Mouse (Mus musculus) limb, embryonic 14.5 days (tissue): ENCODE results near the gene Lmln. TPM values are rescaled to one million over a fixed set of nuclear protein-coding genes. Genes with fewer than 3 reads are reported as not detected.
A peak's percentile ranks its signal among the peaks of the same experiment; 100 is the strongest.
"Not testable (repeated sequence)": the region's sequence is repeated elsewhere in the genome, so short reads cannot be mapped to it uniquely, and the experiment has no call there.

ENCODE experiments used
- ATAC-seq: fragments of 200-750 bp; cut with Nextera tagmentation; 2 replicates; pipeline ENCODE4 v1.8.0; 2017; ENCODE audit warnings: low read depth, moderate number of reproducible peaks, moderate TSS enrichment; ENCODE audit not compliant: low FRiP score
- DNase-seq: peaks from one replicate; pipeline ENCODE4 v3.0.0-alpha.2; 2015; ENCODE audit warnings: low spot score
- H3K27ac ChIP-seq: fragments of 300-500 bp; sonication (generic); replicated peaks from 2 replicates; pipeline ENCODE4 v1.5.1; 2014; ENCODE audit warnings: low read depth, mild to moderate bottlenecking, low read length, moderate library complexity, mixed read lengths
- H3K27me3 ChIP-seq: fragments of 300-500 bp; sonication (generic); 2 replicates; pipeline ENCODE4 v1.6.1; 2014; ENCODE audit warnings: low read length, mixed read lengths; ENCODE audit not compliant: control insufficient read depth, insufficient read depth
- H3K36me3 ChIP-seq: fragments of 300-500 bp; sonication (generic); 2 replicates; pipeline ENCODE4 v1.6.1; 2014; ENCODE audit warnings: mild to moderate bottlenecking, low read length, moderate library complexity, mixed read lengths; ENCODE audit not compliant: control insufficient read depth, insufficient read depth
- H3K4me1 ChIP-seq: fragments of 300-500 bp; sonication (generic); 2 replicates; pipeline ENCODE4 v1.6.1; 2014; ENCODE audit warnings: antibody characterized with exemption, low read length, mixed read lengths; ENCODE audit not compliant: control insufficient read depth, insufficient read depth
- H3K4me2 ChIP-seq: fragments of 300-500 bp; sonication (generic); replicated peaks from 2 replicates; pipeline ENCODE4 v1.6.1; 2014; ENCODE audit warnings: low read depth, mild to moderate bottlenecking, low read length, moderate library complexity; ENCODE audit not compliant: severe bottlenecking
- H3K4me3 ChIP-seq: fragments of 300-500 bp; sonication (generic); replicated peaks from 2 replicates; pipeline ENCODE4 v1.5.1; 2014; ENCODE audit warnings: low read length
- H3K9ac ChIP-seq: fragments of 300-500 bp; sonication (generic); 2 replicates; pipeline ENCODE4 v1.6.1; 2014; ENCODE audit warnings: mild to moderate bottlenecking, low read depth, low read length, moderate library complexity; ENCODE audit not compliant: severe bottlenecking
- H3K9me3 ChIP-seq: fragments of 300-500 bp; sonication (generic); 2 replicates; pipeline ENCODE4 v1.6.1; 2016; ENCODE audit warnings: low read length; ENCODE audit not compliant: control insufficient read depth
- POLR2A ChIP-seq: fragments of 200-500 bp; IDR thresholded peaks from 2 replicates; pipeline ENCODE4 v1.8.0; 2012; ENCODE audit warnings: inconsistent platforms, mild to moderate bottlenecking, moderate library complexity, borderline replicate concordance; ENCODE audit not compliant: insufficient read depth, insufficient read length; ENCODE audit errors: extremely low read depth
- WGBS: fragments of 180-500 bp; shearing (Covaris S2); extraction: QIAGEN DNeasy Blood & Tissue Kit; methylation state at CpG from one replicate; pipeline ENCODE4 v1.1.7; 2014; 5-methylcytosine and 5-hydroxymethylcytosine counted together
- polyA plus RNA-seq, 2 experiments: library from polyadenylated mRNA; depleted of rRNA in 1 of 2; stranded (reverse) in 1 of 2; unstranded in 1 of 2; fragments of >200 nt; fragmentation: Nextera tagmentation in 1 of 2; extraction: Ambion mirVana in 1 of 2; gene quantifications; 2 replicates each; pipeline versions ENCODE4 v1.2.1 to v1.2.3; 2012 to 2014

Lmln gene
- polyA plus RNA-seq, 2 experiments = 1.9 to 3.6 TPM

GRCm38 (mm10) chr16:33127052-33127451 is 64.7 kb downstream of the Lmln start:
- Histone ChIP-seq H3K4me1 (peaks cover 13% of the 10 kb centered on the region), H3K9ac (no peak overlapping the region), H3K36me3 (no peaks in the 10 kb centered on the region; the same call in 1 of the 2 replicates), H3K27ac (no peak overlapping the region), H3K9me3 (no peaks in the 10 kb centered on the region), H3K27me3 (no peaks in the 10 kb centered on the region), H3K4me3 (no peak overlapping the region), H3K4me2 (no peak overlapping the region)
- no peak for TF ChIP-seq POLR2A
- WGBS = 61% methylated on average over 6 of the region's 6 CpGs
- ATAC-seq (peak; percentile 84), DNase-seq (peak; percentile 73)

DNA sequence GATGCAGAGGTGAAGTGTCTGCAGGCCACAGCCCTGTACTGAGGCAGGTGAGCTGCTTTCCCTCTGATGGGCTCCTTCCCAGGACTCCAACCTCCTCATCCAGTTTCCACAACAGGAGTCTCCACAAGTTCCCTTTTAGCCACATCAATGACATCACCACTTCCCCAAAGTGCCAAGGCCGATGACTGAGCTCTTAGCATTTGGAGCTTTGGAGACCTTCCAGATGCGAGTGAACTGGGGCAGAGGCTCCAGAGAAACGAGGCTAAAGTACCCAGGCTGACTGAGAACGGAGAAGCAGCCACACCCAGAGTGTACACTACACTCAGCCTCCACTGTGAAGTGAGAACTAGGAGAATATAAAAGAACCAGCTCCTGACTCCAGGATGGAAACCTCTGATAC is 68.4 kb downstream of the Lmln start:
- DNase-seq (peak; percentile 37), ATAC-seq (no peak)
- Histone ChIP-seq H3K36me3 (no peaks in the 10 kb centered on the region), H3K4me2 (no peak overlapping the region), H3K27ac (no peak overlapping the region), H3K4me3 (no peak overlapping the region), H3K4me1 (0 out of 2 replicates have a peak, but pooled peaks cover 5% of the 10 kb centered on the region), H3K9me3 (no peaks in the 10 kb centered on the region), H3K9ac (no peak overlapping the region), H3K27me3 (no peaks in the 10 kb centered on the region)
- TF ChIP-seq POLR2A = no peak
- 41% methylated on average over 4 of the region's 4 CpGs for WGBS

DNA sequence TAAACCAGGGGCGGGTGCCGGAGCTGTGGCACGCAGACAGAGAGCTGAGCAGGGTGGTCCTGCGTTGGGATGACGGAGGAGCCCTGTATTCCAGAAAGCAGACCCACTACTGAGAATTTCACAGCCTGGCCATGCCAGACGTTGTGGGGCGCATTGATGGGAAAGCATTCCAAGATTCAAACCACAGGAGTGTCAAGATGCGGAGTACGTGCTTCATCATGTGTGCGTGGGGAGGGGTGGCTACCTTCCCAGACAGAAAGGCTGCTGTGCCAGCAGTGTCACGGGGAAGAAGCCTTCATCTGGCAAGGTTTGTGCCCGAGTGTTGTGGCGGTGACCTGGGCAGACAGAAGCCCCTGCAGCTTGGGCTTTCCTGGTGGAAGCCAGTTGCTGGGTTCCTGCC is 70.9 kb downstream of the Lmln start:
- 72% methylated on average over 13 of the region's 13 CpGs for WGBS
- no peak overlapping the region for H3K27ac ChIP-seq
- no peaks in the 10 kb centered on the region for H3K36me3 ChIP-seq
- H3K4me1 ChIP-seq = 0 out of 2 replicates have a peak, but pooled peaks cover 5% of the 10 kb centered on the region
- no peak overlapping the region for H3K4me3 ChIP-seq
- H3K27me3 ChIP-seq = no peaks in the 10 kb centered on the region
- no peak for DNase-seq
- no peaks in the 10 kb centered on the region for H3K9me3 ChIP-seq
- ATAC-seq = no peak
- H3K9ac ChIP-seq = no peak overlapping the region
- TF ChIP-seq POLR2A = no peak
- no peak overlapping the region for H3K4me2 ChIP-seq

DNA sequence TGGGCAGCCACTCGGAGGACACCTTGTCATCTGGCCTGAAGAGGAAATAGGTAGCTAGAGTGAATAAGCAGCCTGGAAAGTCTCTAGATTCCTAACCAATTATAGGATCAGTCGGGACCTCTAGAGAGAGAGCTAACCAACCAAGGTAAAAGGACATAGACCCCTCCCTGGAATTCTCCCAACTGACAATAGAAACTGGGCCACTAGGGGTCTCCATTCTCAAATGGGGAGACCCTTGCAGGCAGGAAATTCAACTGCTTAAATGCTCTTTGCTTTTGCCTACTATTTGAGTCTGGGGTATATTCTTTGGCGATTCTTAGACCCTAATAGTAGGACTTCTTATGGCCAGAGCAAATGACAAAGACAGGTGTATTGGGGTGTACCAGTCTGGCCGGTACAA is 72.8 kb downstream of the Lmln start:
- H3K9ac ChIP-seq = no peak overlapping the region
- no peaks in the 10 kb centered on the region for H3K36me3 ChIP-seq
- WGBS = 67% methylated on average over 4 of the region's 4 CpGs
- no peak overlapping the region for H3K4me3 ChIP-seq
- H3K9me3 ChIP-seq = no peaks in the 10 kb centered on the region
- H3K4me2 ChIP-seq = no peak overlapping the region
- TF ChIP-seq POLR2A = no peak
- 0 out of 2 replicates have a peak, but pooled peaks cover 5% of the 10 kb centered on the region for H3K4me1 ChIP-seq
- ATAC-seq (no peak), DNase-seq (no peak)
- no peak overlapping the region for H3K27ac ChIP-seq
- H3K27me3 ChIP-seq = no peaks in the 10 kb centered on the region

- not testable (repeated sequence) for H3K4me1 ChIP-seq, DNase-seq, H3K4me2 ChIP-seq, H3K27ac ChIP-seq, H3K4me3 ChIP-seq, H3K9ac ChIP-seq, H3K27me3 ChIP-seq, ATAC-seq, H3K9me3 ChIP-seq, H3K36me3 ChIP-seq
- 86% methylated on average over 6 of the region's 7 CpGs for WGBS
These were observed 76.7 kb downstream of the Lmln start for GRCm38 (mm10) chr16:33139061-33139460.

DNA sequence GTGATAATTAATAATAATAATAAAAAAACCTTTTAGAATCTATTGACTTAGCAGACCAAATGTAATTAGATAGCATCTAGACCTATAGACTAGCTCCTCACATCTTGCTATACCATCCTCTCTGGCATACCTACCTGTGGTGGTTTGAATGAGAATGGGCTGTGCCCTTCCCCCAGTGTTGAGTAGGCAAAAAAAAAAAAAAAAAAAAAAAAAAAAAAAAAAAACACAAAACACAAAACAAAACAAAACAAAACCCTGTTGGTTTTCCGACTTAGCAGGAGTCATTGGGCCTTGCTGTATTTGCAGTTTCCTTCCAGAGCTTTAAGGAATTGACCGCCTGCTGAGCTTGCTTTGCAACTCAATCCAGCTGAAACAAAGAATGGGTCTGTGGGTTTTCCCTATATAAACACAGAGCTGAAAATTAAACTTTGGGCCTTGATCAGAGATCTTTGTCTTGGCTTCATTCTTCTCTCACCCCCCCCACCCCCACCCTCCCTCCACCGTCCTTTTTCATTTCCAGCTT is 79.5 kb downstream of the Lmln start:
- H3K9me3 ChIP-seq = no peaks in the 10 kb centered on the region
- H3K4me2 ChIP-seq = no peak overlapping the region
- H3K27ac ChIP-seq = no peak overlapping the region
- no peaks in the 10 kb centered on the region for H3K4me1 ChIP-seq
- DNase-seq (no peak), ATAC-seq (no peak)
- no peak for TF ChIP-seq POLR2A
- H3K27me3 ChIP-seq = no peaks in the 10 kb centered on the region
- no peak overlapping the region for H3K9ac ChIP-seq
- no peaks in the 10 kb centered on the region for H3K36me3 ChIP-seq
- H3K4me3 ChIP-seq = no peak overlapping the region
- WGBS = 54% methylated on average over 3 of the region's 3 CpGs
